In the genomic region with DNA sequence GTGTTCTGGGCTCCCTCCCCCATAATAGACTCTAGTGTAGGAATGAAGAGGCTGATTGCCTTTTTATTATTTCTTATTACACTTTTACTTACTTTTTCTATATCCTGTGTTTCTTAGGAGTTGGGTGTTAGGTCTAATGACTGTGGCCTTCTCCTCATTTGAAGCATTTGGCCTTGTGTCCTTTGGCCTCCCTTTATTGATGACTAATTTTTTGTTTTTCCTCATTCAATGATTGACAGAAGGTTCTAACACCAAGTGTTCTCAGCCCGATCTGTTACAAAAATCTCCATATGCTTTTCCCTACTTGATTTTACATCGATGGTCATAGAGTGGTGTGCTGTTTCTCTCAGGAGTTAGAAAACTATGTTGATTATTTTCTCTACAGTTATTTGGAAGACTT, we compare ENCODE assay signal across 14 mouse cellular contexts.
"Had no signal": no experiment of that assay in that cellular context is flagged by ENCODE, and none has a peak within 500 bp of the region (broad histone marks: within the 10 kb centered on the region; RNA-seq: fewer than 3 reads in every experiment).

No protein-coding gene starts in this region.

- H3K27me3 ChIP-seq: midbrain, embryonic 13.5 days; midbrain, embryonic 15.5 days; neural tube, embryonic 12.5 days; stomach, embryonic 15.5 days had no signal

- H3K4me3 ChIP-seq: megakaryocyte, embryonic 14.5 days; midbrain, embryonic 13.5 days; midbrain, embryonic 15.5 days; neural tube, embryonic 12.5 days; stomach, embryonic 15.5 days had no signal

- H3K9me3 ChIP-seq: megakaryocyte, embryonic 14.5 days; midbrain, embryonic 13.5 days; midbrain, embryonic 15.5 days; neural tube, embryonic 12.5 days; stomach, embryonic 15.5 days had no signal

- H3K9ac ChIP-seq: lung, embryonic 14.5 days; midbrain, embryonic 13.5 days; midbrain, embryonic 15.5 days; neural tube, embryonic 12.5 days; stomach, embryonic 15.5 days had no signal

- H3K36me3 ChIP-seq: midbrain, embryonic 13.5 days; midbrain, embryonic 15.5 days; neural tube, embryonic 12.5 days; stomach, embryonic 15.5 days had no signal

- H3K27ac ChIP-seq: midbrain, embryonic 13.5 days; midbrain, embryonic 15.5 days; neural tube, embryonic 12.5 days; stomach, embryonic 15.5 days; stomach, postnatal 0 days had no signal

- H3K4me1 ChIP-seq: midbrain, embryonic 13.5 days; midbrain, embryonic 15.5 days; neural tube, embryonic 12.5 days; stomach, embryonic 15.5 days had no signal

- DNase-seq: lung, adult 18-20 months; lung, embryonic 14.5 days; lung, postnatal 10 days; lung, postnatal 4 days; right cerebral cortex, postnatal 14 days; thymus, adult 2 months; thymus, postnatal 25 days; thymus, postnatal 4 days had no signal
